Mouse (Mus musculus): ENCODE results near the gene Ubac2. TPM values are rescaled to one million over a fixed set of nuclear protein-coding genes. Genes with fewer than 3 reads are reported as not detected.

Ubac2 gene
- polyA plus RNA-seq, 1 experiment from 2014 or later = 52.4 TPM

DNA sequence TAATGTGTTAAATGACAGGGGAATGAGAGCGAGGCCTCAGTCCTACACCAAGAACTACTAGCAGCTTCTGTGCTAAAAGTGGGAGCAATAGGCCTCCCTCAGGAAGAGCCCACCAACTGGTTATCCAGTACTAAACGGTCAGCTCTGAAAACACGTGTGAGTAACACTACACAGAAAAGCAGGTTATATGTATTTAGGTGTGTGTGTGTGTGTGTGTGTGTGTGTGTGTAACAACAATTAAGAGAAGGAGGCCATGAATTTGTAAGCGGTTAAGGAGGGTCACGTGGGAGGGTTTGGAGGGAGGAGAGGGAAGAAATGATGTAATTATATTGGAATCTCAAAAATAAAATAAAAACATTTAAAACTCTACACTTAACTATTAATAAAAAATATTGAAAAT lies 36.7 kb downstream of the Ubac2 start:
- Histone ChIP-seq H3K9ac (replicated peaks; ENCODE audit: low read length) (no peak overlapping the region), H3K27ac (replicated peaks; ENCODE audit: low read depth, low read length) (no peak overlapping the region), H3K4me1 (ENCODE audit: control insufficient read depth, insufficient read depth, low read length) (no peaks in the 10 kb centered on the region), H3K9me3 (ENCODE audit: control insufficient read depth, low read length) (no peaks in the 10 kb centered on the region), H3K27me3 (ENCODE audit: control insufficient read depth, insufficient read depth, low read length) (no peaks in the 10 kb centered on the region), H3K4me3 (replicated peaks; ENCODE audit: low read depth, low read length) (no peak overlapping the region), H3K4me2 (ENCODE audit: low read length) (no peak overlapping the region), H3K36me3 (ENCODE audit: control insufficient read depth, insufficient read depth, low read length) (peaks cover 32% of the 10 kb centered on the region)
- no peak for ATAC-seq (ENCODE audit: low FRiP score, low TSS enrichment)
- DNase-seq = no peak
- WGBS = 92% methylated on average over 5 of the region's 5 CpGs

DNA sequence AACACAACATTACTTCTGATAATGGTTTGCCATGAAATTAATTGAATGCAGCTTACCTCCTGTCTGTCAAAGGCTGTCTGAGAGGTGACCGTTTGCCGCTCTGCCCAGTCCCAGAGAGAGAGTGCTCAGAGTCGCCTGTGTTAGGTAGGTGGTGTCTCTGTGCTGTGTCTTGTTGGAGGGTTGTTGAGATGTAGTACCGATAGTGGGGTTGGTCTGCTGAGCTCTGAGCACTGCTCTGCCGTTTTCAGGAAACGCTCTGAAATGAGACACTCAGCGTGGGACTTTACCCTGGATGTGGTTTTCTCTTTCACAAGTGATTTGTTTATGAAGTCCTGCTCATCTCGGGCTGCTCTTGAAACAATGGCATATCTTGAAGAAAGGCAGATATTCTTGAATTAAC lies 37.2 kb downstream of the Ubac2 start, which contains the start of gene Gpr18:
TSS of gene Gpr18 (minus strand) at position 161 of the 400 bp plus-strand sequence.
- Histone ChIP-seq H3K27ac (replicated peaks; ENCODE audit: low read depth, low read length) (no peak within 1 kb of the TSS), H3K27me3 (ENCODE audit: control insufficient read depth, insufficient read depth, low read length) (no peaks in the 10 kb centered on the region), H3K4me1 (ENCODE audit: control insufficient read depth, insufficient read depth, low read length) (no peaks in the 10 kb centered on the region), H3K9ac (replicated peaks; ENCODE audit: low read length) (no peak within 1 kb of the TSS), H3K9me3 (ENCODE audit: control insufficient read depth, low read length) (no peaks in the 10 kb centered on the region), H3K4me3 (replicated peaks; ENCODE audit: low read depth, low read length) (no peak within 1 kb of the TSS), H3K4me2 (ENCODE audit: low read length) (no peak within 1 kb of the TSS), H3K36me3 (ENCODE audit: control insufficient read depth, insufficient read depth, low read length) (peaks cover 32% of the 10 kb centered on the region)
- ATAC-seq (ENCODE audit: low FRiP score, low TSS enrichment) (no peak), DNase-seq (no peak)
- 89% methylated on average over 8 of the region's 8 CpGs for WGBS

DNA sequence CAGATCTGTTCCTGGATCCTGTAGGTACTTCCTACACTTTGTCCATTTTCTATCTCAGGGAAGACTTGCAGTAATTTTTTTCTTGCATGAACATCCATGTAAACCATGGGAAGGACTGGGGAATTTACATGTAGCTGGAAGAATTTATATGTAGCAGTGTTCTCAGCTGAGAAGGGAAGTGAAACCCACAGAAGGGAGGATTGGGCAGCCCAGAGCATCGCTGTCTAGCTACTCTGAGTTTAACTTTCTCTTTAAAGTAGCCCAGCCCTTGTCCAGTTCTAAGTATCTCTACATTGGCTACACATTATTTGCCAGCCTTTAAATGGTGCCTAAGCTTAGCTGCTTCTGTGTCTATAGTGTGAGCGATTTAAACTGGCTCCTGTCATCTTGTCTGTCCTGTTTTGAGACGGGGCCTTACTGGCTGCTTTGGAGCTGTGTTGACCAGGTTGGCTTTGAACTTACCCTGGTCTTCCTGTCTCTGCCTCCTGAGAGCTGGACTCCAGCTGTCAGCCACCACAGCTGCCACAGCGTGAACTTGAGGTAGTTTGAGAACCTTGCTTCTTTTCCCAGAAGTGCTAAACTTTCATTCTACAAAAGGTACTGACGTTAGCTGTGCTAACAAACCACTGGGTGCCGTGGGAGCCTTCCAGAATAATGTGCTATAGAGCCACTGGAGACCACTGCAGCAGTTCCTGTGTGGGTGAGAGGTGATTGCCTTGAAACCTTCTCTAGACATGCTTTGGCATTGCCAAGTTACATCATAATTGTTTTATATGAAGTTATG lies 38.1 kb downstream of the Ubac2 start:
- ATAC-seq (ENCODE audit: low FRiP score, low TSS enrichment) (no peak), DNase-seq (no peak)
- no peaks in the 10 kb centered on the region for H3K27me3 ChIP-seq (ENCODE audit: control insufficient read depth, insufficient read depth, low read length)
- H3K36me3 ChIP-seq (ENCODE audit: control insufficient read depth, insufficient read depth, low read length) = peaks cover 31% of the 10 kb centered on the region
- H3K4me1 ChIP-seq (ENCODE audit: control insufficient read depth, insufficient read depth, low read length) = no peaks in the 10 kb centered on the region
- WGBS = 91% methylated on average over 6 of the region's 6 CpGs
- H3K4me2 ChIP-seq (ENCODE audit: low read length) = no peak overlapping the region
- H3K9ac ChIP-seq (replicated peaks; ENCODE audit: low read length) = no peak overlapping the region
- H3K27ac ChIP-seq (replicated peaks; ENCODE audit: low read depth, low read length) = no peak overlapping the region
- no peaks in the 10 kb centered on the region for H3K9me3 ChIP-seq (ENCODE audit: control insufficient read depth, low read length)
- no peak overlapping the region for H3K4me3 ChIP-seq (replicated peaks; ENCODE audit: low read depth, low read length)

DNA sequence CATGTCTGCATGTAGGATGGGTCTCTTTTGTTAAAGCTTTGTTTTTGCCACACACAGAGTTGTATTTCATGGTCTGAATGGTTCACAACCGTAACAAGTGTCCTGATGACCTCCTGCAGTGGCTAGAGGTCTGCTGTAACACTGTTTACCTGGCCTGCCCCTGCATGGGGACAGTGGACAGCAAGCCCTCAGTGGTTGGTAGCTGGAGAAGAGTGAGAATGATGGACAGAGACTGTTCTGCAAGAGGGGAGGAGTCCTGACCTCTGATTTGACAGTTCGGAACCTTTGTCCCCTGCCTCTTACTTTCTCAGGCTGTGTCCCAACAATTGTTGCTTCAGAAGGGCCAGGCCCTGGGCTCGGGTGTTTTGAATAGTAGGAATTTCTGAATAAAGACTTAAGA lies 39.8 kb downstream of the Ubac2 start:
- ATAC-seq (ENCODE audit: low FRiP score, low TSS enrichment) = no peak
- Histone ChIP-seq H3K9me3 (ENCODE audit: control insufficient read depth, low read length) (no peaks in the 10 kb centered on the region), H3K4me2 (ENCODE audit: low read length) (no peak overlapping the region), H3K27ac (replicated peaks; ENCODE audit: low read depth, low read length) (no peak overlapping the region), H3K9ac (replicated peaks; ENCODE audit: low read length) (no peak overlapping the region), H3K36me3 (ENCODE audit: control insufficient read depth, insufficient read depth, low read length) (peaks cover 18% of the 10 kb centered on the region), H3K4me3 (replicated peaks; ENCODE audit: low read depth, low read length) (no peak overlapping the region), H3K4me1 (ENCODE audit: control insufficient read depth, insufficient read depth, low read length) (no peaks in the 10 kb centered on the region), H3K27me3 (ENCODE audit: control insufficient read depth, insufficient read depth, low read length) (no peaks in the 10 kb centered on the region)
- 62% methylated on average over 3 of the region's 3 CpGs for WGBS
- no peak for DNase-seq

DNA sequence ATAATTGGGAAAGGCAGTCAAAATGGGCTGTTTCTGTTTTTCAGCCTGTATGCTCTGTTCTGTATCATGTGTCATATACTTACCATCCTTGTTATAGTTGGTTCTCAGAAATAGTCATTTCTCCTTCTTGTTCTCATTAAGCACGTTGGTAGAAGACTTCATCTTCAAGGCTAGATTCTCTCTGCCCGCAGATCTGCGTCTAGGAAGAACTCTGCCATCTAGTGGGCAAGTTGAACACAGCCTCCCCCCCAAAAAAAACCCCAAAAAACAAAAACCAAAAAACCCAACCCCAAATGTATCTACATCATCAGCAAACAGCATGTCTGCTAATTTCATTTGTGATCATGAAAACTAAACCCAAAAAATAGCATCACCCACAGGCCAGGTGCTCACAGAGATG lies 41.3 kb downstream of the Ubac2 start:
- peak; percentile 62 for DNase-seq
- Histone ChIP-seq H3K27me3 (ENCODE audit: control insufficient read depth, insufficient read depth, low read length) (no peaks in the 10 kb centered on the region), H3K4me1 (ENCODE audit: control insufficient read depth, insufficient read depth, low read length) (no peaks in the 10 kb centered on the region), H3K9ac (replicated peaks; ENCODE audit: low read length) (no peak overlapping the region), H3K4me3 (replicated peaks; ENCODE audit: low read depth, low read length) (no peak overlapping the region), H3K36me3 (ENCODE audit: control insufficient read depth, insufficient read depth, low read length) (peaks cover 21% of the 10 kb centered on the region), H3K27ac (replicated peaks; ENCODE audit: low read depth, low read length) (no peak overlapping the region), H3K9me3 (ENCODE audit: control insufficient read depth, low read length) (no peaks in the 10 kb centered on the region), H3K4me2 (ENCODE audit: low read length) (no peak overlapping the region)
- no peak for ATAC-seq (ENCODE audit: low FRiP score, low TSS enrichment)
- 33% methylated on average over 3 of the region's 3 CpGs for WGBS

DNA sequence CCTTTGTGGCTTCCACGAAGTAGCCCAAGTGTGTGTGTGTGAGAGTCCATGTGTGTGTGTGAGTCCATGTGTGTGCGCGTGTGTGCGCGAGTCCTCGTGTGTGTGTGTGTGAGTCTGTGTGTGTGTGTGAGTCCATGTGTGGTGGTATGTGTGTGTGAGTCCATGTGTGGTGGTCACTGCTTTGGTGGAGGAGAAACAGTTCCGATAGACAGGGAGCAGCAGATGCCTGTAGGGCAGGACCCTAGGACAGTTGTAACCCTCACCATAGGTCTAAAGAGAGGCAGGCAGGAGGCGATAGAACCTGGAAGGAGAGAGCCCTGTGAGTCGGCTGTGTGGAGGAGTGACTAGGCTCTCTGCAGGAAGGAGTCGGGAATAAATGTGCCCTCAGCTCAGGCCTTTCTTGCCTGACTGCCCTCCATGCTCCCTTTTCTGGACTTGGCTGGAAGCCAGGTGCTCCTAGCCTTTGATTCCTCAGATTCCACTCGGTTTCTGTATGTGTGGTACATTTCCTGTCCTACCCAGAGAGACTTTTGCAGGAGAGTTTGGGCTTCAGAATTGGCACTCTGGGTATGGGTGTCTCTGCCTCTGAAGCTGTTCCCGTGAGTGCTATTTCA lies 42.2 kb downstream of the Ubac2 start:
- Histone ChIP-seq H3K4me2 (ENCODE audit: low read length) (no peak overlapping the region), H3K9ac (replicated peaks; ENCODE audit: low read length) (no peak overlapping the region), H3K27me3 (ENCODE audit: control insufficient read depth, insufficient read depth, low read length) (no peaks in the 10 kb centered on the region), H3K9me3 (ENCODE audit: control insufficient read depth, low read length) (no peaks in the 10 kb centered on the region), H3K36me3 (ENCODE audit: control insufficient read depth, insufficient read depth, low read length) (peaks cover 21% of the 10 kb centered on the region), H3K27ac (replicated peaks; ENCODE audit: low read depth, low read length) (no peak overlapping the region), H3K4me3 (replicated peaks; ENCODE audit: low read depth, low read length) (no peak overlapping the region), H3K4me1 (ENCODE audit: control insufficient read depth, insufficient read depth, low read length) (no peaks in the 10 kb centered on the region)
- ATAC-seq (ENCODE audit: low FRiP score, low TSS enrichment) (no peak), DNase-seq (no peak)
- 85% methylated on average over 12 of the region's 12 CpGs for WGBS

DNA sequence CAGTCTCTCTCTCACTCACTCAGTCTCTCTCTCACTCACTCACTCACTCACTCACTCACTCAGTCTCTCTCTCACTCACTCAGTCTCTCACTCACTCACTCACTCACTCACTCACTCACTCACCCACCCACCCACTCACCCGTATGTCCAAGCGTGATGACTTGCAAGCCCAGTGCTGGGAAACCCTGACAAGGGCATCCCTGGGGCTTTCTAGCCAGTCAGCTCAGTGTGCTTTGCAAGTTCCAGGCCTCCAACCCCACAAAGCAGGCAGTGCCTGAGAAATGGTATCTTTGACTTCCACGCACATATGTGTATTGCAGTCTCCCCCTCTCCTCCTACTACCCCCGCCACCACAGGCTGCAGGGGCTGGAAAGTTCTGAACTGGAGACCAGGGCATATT lies 43.6 kb downstream of the Ubac2 start:
- no peak overlapping the region for H3K4me2 ChIP-seq (ENCODE audit: low read length)
- H3K36me3 ChIP-seq (ENCODE audit: control insufficient read depth, insufficient read depth, low read length) = peaks cover 14% of the 10 kb centered on the region
- H3K9me3 ChIP-seq (ENCODE audit: control insufficient read depth, low read length) = no peaks in the 10 kb centered on the region
- no peak for ATAC-seq (ENCODE audit: low FRiP score, low TSS enrichment)
- no peak for DNase-seq
- no peaks in the 10 kb centered on the region for H3K4me1 ChIP-seq (ENCODE audit: control insufficient read depth, insufficient read depth, low read length)
- no peaks in the 10 kb centered on the region for H3K27me3 ChIP-seq (ENCODE audit: control insufficient read depth, insufficient read depth, low read length)
- H3K4me3 ChIP-seq (replicated peaks; ENCODE audit: low read depth, low read length) = no peak overlapping the region
- H3K9ac ChIP-seq (replicated peaks; ENCODE audit: low read length) = no peak overlapping the region
- no peak overlapping the region for H3K27ac ChIP-seq (replicated peaks; ENCODE audit: low read depth, low read length)
- 94% methylated on average over 4 of the region's 4 CpGs for WGBS

DNA sequence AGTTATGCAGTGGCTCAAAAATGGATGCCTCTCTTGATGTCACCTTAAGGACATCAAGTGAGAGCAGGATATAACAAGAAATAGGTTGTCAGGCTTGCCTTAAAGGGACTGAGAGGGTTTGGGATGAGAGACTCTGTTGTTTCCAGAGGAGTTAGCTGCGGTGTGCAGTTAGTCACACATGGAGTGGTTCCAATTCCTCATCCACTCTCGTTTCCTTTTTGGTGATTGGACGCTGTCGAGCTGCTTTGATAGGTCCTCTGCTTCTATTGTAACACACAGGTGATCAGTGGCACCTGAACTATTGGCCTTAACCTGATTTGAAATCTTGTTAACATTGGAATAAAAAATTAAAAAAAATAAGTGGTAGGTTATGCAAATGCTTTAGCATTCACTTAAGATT lies 44.3 kb downstream of the Ubac2 start:
- H3K27ac ChIP-seq (replicated peaks; ENCODE audit: low read depth, low read length) = no peak overlapping the region
- DNase-seq = no peak
- no peaks in the 10 kb centered on the region for H3K9me3 ChIP-seq (ENCODE audit: control insufficient read depth, low read length)
- 0 out of 2 replicates have a peak, but pooled peaks cover 6% of the 10 kb centered on the region for H3K36me3 ChIP-seq (ENCODE audit: control insufficient read depth, insufficient read depth, low read length)
- no peak overlapping the region for H3K4me3 ChIP-seq (replicated peaks; ENCODE audit: low read depth, low read length)
- no peaks in the 10 kb centered on the region for H3K27me3 ChIP-seq (ENCODE audit: control insufficient read depth, insufficient read depth, low read length)
- no peak overlapping the region for H3K9ac ChIP-seq (replicated peaks; ENCODE audit: low read length)
- no peaks in the 10 kb centered on the region for H3K4me1 ChIP-seq (ENCODE audit: control insufficient read depth, insufficient read depth, low read length)
- no peak overlapping the region for H3K4me2 ChIP-seq (ENCODE audit: low read length)
- 88% methylated on average over 4 of the region's 4 CpGs for WGBS
- no peak for ATAC-seq (ENCODE audit: low FRiP score, low TSS enrichment)

DNA sequence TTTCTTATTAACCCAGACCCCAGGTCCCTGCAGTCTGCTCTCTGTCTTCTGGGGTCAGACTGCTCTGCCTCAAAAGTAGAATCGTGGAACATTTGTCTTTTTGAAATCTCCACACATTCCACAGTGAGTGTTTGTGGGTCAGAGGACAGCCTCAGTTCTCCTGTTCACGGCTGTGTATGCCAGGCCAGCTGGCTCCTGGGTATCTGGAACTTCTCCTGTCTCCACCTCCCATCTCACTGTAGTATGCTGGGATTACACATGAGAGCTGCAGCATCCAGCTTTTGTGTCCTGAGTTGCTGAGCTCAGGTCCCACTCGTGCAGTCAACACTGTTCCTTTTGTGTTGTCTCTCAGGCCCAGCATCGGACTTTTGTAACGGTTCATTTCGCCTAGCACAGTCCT lies 46.5 kb downstream of the Ubac2 start:
- WGBS = 84% methylated on average over 6 of the region's 6 CpGs
- Histone ChIP-seq H3K4me2 (ENCODE audit: low read length) (no peak overlapping the region), H3K9me3 (ENCODE audit: control insufficient read depth, low read length) (no peaks in the 10 kb centered on the region), H3K36me3 (ENCODE audit: control insufficient read depth, insufficient read depth, low read length) (0 out of 2 replicates have a peak, but pooled peaks cover 3% of the 10 kb centered on the region), H3K4me3 (replicated peaks; ENCODE audit: low read depth, low read length) (no peak overlapping the region), H3K4me1 (ENCODE audit: control insufficient read depth, insufficient read depth, low read length) (no peaks in the 10 kb centered on the region), H3K9ac (replicated peaks; ENCODE audit: low read length) (no peak overlapping the region), H3K27ac (replicated peaks; ENCODE audit: low read depth, low read length) (no peak overlapping the region), H3K27me3 (ENCODE audit: control insufficient read depth, insufficient read depth, low read length) (no peaks in the 10 kb centered on the region)
- DNase-seq (no peak), ATAC-seq (ENCODE audit: low FRiP score, low TSS enrichment) (no peak)

All from midbrain, embryonic 14.5 days (tissue).